Mouse (Mus musculus): ENCODE data around the gene Aurkaip1.
A peak's percentile ranks its signal among the peaks of the same experiment; 100 is the strongest.

The Aurkaip1 gene

DNA sequence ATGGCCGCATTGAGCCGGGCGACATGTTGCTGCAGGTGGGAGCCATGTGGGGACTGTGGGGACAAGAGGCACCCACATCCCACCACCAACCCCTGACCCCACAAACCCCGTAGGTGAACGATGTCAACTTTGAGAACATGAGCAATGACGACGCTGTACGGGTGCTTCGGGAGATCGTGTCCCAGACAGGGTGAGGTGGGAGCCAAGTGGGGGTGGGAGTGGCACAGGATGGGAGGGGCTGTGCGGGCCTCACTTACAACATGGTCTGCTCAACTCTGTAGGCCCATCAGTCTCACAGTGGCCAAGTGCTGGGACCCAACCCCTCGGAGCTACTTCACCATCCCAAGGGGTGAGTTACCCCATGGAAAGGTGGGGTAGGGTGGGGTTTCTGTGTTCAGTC lies 23.9 kb downstream of the Aurkaip1 start:
- DNase-seq = no peak

DNA sequence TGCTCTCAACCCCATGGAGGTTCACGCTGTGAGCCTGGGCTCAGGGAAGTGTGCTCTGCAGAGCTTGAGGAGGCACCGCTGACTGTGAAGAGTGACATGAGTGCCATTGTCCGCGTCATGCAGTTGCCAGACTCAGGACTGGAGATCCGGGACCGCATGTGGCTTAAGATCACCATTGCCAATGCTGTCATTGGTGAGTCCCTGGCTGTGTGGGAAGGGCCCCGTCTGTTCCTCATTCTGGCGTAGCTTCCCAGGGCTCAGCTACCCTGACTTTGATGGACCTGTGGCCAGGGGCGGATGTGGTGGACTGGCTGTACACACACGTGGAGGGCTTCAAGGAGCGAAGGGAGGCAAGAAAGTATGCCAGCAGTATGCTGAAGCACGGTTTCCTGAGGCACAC lies 25.0 kb downstream of the Aurkaip1 start:
- DNase-seq = no peak

DNA sequence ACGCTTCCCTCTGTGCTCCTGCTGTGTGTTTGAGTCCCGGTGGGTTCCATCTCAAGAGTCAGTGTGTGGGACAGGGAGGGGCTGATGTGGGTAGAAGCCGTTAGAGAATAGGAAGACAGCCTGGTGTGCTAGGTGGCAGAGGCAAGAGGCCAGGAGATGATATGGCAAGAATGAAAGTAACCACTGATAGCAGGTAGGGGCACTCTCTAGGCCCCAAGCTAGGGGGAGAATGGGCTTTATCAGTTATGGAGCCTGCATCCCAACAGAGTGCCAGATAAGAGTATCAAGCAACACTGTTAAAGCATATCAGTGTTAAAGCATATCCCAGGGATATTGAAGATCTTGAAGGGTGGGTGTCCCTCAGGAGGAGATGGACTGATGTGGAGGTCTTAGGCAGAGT lies 25.8 kb downstream of the Aurkaip1 start:
- no peak for DNase-seq

DNA sequence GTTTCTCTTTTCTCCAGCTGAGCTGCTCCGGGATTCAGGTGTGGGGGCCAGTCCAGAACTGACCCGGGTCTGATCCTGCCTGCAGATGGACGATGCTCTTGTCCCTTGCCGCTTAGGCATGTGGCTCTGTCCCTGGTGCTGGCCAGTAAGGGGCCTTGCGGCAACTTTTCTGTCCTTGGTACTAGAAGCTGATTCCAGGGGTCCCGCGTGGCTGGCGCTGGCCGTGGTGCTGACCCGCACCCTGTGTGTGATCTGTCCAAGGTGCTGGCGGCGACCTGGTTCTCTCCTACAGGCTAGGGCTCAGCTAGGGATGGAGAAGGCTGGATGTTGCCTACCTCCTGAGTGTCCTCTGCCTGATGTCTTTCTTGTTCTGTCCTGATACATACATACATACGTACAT lies 28.2 kb downstream of the Aurkaip1 start:
- no peak for DNase-seq

DNA sequence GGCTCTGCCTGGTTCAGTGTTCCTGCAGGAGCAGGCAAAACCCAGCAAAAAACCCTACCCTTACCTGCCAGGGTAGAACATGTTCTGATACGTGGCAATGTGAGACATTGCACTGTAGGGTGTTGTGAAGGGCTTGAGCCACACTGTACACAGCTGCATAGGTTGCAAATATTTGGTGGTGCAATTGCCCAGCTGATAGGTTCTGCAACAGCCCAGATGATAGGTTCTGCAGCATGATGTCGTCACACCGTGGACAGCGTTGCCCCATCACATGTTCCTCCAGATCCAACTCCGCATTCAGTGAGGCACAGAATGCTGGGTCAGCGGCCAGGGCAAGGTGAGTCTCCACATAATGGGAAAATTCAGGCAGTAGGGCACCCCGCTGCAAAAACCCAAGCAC lies 30.7 kb downstream of the Aurkaip1 start:
- DNase-seq = no peak

DNA sequence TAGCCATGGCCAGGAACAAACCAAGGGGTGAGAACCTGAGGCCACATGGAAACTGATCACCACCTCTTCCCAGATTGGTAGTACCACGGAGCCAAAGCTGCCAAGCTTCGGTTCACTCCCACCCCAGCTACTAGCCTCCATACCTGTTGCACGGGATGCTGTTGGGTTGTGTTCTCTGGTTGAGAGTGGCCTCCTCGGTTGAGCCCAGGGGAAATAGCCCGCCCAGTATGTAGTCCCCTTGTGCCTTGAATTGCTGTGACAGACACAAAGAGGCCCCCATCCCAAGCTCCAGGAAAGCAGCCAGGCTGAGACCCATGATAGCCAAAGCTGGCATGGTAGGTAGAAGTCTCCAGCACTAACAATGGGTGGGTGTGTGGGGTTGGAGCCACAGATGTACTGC lies 31.9 kb downstream of the Aurkaip1 start, which contains the start of gene Tas1r3:
Gene Tas1r3, minus strand, starts transcription at position 362 of the 400 bp plus-strand sequence.
- DNase-seq = no peak

DNA sequence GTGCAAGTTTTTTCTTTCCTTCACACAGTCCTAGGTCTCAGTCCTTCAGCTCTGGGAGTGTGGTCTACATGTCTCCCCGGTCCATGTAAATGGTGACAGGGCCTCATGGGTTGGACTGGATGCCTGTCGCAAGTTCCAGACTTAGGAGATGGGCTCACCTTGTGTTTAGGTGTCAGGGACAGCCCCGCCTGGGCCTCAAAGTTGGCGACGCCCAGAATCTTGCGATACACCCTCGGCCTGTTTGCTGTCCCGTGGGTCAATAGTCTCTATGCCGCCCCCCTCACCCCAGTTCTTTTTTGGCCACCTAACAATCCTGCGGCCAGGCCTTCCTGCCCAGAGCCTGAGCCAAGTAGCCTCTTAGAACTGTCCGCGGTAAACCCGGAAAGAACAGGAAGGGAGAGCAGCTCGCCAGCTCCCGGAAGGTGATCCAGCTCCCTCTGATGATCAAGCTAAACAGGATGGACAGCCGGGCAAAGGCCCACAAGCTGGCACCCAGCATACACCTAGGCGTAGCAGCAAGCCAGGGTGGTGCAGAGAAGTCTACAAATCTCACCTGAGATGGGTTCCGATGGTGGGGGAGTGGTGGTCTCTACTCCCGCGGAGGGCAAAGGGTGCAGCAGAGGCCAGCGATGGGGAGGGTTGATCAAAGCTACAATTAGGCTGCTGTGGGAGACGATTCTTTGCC lies 37.7 kb downstream of the Aurkaip1 start:
- DNase-seq = no peak

DNA sequence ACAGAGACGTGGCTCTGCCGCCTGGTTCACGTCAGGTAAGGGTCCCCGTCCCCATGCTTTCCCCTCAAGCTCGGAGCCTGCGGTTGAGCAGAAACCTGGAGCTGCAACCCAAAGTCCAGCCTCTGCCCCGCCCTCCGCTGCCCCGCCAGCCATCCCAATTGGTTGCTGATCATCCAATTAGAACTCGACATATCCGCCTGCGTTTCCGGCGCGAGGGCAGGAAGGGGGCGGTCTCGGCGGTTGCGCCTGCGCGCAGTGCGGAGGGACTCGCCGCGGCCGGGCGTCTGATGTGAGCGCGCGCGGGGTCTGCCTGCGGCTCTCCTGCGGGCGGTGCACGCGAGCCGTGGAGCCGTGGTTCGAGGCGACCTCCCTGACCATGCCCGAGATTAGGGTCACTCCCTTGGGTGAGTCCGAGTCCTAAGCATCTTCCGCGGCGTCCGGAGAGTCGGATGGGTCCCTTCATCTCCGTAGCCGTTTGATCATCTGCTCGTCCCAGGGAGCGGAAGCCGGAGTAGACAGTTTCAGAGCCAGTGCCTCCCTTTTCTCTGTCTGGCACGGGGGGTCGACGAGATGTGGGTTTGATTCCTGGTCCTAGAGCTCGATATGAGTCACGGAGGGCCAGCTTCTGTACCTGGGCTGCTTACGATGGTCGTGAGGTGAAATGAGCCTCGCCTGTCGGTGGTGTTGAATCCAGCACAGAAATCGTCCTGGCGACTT lies 38.4 kb downstream of the Aurkaip1 start, which contains the start of the genes Cptp and Ints11:
Gene Cptp, minus strand, starts transcription at position 124 of the 717 bp plus-strand sequence.
Gene Ints11, plus strand, starts transcription at position 230 of the 717 bp plus-strand sequence.
- DNase-seq = peak; percentile 96

DNA sequence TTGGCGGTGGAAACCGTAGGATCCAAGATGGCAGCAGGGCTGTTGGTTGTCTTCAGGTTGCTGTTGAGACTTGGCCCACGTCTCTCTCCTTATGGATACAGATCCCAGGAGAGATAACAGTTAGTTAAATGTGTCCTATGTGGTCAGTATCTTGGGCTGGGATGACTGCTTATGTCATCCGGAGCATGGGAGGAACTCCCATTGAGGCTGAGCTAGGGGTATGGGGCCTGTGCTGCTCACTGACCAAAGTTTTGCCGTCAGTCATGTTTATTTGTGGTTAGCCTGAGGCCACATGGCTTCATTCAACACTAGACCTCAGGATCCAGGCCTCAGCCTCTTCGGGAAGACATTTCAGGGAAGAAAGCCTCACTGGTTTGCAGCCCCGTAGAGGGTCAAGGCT lies 40.3 kb downstream of the Aurkaip1 start:
- no peak for DNase-seq

Measured in layer of hippocampus, adult 9-11 months (tissue).